Mouse (Mus musculus): ENCODE data around the gene Cnnm1. TPM values are rescaled to one million over a fixed set of nuclear protein-coding genes. Genes with fewer than 3 reads are reported as not detected.

Gene Cnnm1
- total and polyA plus RNA-seq, 3 experiments, result not detected

DNA sequence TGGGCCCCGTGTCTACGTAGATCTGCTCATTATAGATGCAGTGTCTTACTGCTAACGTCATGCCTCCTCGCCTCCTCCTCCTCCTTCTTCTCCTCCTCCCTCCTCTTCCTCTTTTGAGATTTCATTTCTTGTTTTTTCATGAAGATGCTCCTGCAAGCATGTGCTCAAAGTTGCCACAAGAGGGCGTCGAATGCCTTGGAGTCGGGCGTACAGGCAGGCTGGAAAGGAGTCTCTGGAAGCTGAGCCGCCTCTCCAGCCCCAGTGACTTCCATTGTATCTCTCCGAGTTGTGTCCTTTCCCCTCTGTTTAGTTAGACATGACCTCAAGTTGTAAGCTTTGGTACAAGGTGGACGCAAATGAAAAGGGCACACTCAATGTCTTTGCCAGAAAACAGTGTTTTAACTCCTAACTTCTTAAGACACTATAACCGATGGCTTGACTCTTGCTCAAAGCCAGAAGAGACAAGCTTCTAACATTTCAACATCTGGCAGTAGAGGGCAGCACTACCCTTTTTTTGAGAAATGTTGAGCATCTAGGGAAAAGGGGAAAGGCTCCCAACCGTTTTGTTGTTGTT lies 90.0 kb downstream of the Cnnm1 start (continued):
- peak; percentile 71 for TF ChIP-seq ZNF384 (IDR thresholded peaks at IDR 0.05; ENCODE audit: low read depth, low read length)
- peak; percentile 50; the same call in 1 of the 2 replicates for TF ChIP-seq MAX (IDR thresholded peaks at IDR 0.05; ENCODE audit: low read length)
- TF ChIP-seq POLR2AphosphoS2 (IDR thresholded peaks at IDR 0.05; ENCODE audit: low read depth, low read length), result no peak
- no peak for TF ChIP-seq CHD1 (IDR thresholded peaks at IDR 0.05; ENCODE audit: low read depth, low read length)
- no peak for TF ChIP-seq JUN (IDR thresholded peaks at IDR 0.05; ENCODE audit: insufficient read depth, low read depth, low read length)
- no peak for TF ChIP-seq POLR2A (IDR thresholded peaks at IDR 0.05; ENCODE audit: low read depth, low read length)
- TF ChIP-seq MXI1 (IDR thresholded peaks at IDR 0.05; ENCODE audit: low read depth, low read length), result no peak
- no peak for TF ChIP-seq ZMIZ1 (IDR thresholded peaks at IDR 0.05; ENCODE audit: low read depth, low read length)
- peak; percentile 48; the same call in 1 of the 2 replicates for TF ChIP-seq UBTF (IDR thresholded peaks at IDR 0.05; ENCODE audit: low read depth, low read length)
- TF ChIP-seq CTCF (conservative IDR thresholded peaks at IDR 0.05 in 1 of 2, IDR thresholded peaks at IDR 0.05 in 1 of 2; ENCODE audit: low read depth in 2 of 2, low read length in 2 of 2), result peak; percentile 51 to 84
- TF ChIP-seq NRF1 (IDR thresholded peaks at IDR 0.05; ENCODE audit: low read depth, low read length), result no peak
- TF ChIP-seq ZC3H11A (IDR thresholded peaks at IDR 0.05; ENCODE audit: low read depth, low read length), result no peak
- no peak for TF ChIP-seq USF2 (conservative IDR thresholded peaks at IDR 0.05; ENCODE audit: low read depth, low read length)
- TF ChIP-seq E2F4 (IDR thresholded peaks at IDR 0.05; ENCODE audit: insufficient replicate concordance, low read depth, low read length), result no peak
- TF ChIP-seq MEF2A (IDR thresholded peaks at IDR 0.05; ENCODE audit: borderline replicate concordance, low read depth, low read length), result no peak
- no peak for TF ChIP-seq TCF12 (IDR thresholded peaks at IDR 0.05; ENCODE audit: low read depth, low read length)
- no peak for TF ChIP-seq PAX5 (IDR thresholded peaks at IDR 0.05; ENCODE audit: low read length)

DNA sequence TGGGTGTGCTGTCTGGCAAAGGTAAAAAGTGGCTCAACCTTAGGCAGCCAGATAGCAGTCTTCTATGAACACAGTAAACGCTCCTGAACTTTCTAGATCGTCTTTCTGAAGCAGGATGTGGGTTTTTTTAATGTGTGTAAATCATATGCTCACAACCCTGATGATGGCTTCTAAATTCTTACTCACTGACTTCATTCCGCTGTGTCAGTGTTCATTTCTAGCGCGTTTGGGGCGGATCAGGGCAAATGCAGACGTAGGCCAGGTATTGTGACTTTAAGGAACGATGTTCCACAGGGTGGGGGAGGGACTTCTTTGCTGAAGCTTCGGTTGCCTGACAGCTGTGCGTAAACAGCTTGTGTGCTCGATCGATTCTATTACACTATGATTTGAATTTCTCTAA lies 90.7 kb downstream of the Cnnm1 start:
- Histone ChIP-seq H3K27me3 (replicated peaks) (no peaks in the 10 kb centered on the region), H3K4me2 (ENCODE audit: insufficient read depth, low read depth, poor library complexity, severe bottlenecking) (0 out of 2 replicates have a peak overlapping the region, but pooled peaks have one; percentile 7), H3K9me3 (replicated peaks; ENCODE audit: low read length) (no peaks in the 10 kb centered on the region), H3K27ac (ENCODE audit: insufficient read depth, low read depth) (no peak overlapping the region), H3K79me2 (replicated peaks; ENCODE audit: control insufficient read depth, extremely low read depth, insufficient read depth, poor library complexity, severe bottlenecking) (no peaks in the 10 kb centered on the region), H3K9ac (ENCODE audit: insufficient read depth, low read depth) (no peak overlapping the region), H3K36me3 (replicated peaks in 1 of 2; ENCODE audit: control insufficient read depth in 1 of 2, insufficient read depth in 1 of 2, low read length in 1 of 2) (no peaks in the 10 kb centered on the region), H3K4me1 (ENCODE audit: control insufficient read depth in 1 of 2, insufficient read depth in 2 of 2) (peaks cover 5 to 12% of the 10 kb centered on the region in 2 experiments; a peak in 3 of 4 replicates), H3K4me3 (replicated peaks in 1 of 3; ENCODE audit: low read depth in 2 of 3, low read length in 2 of 3, poor library complexity in 1 of 3) (no peak overlapping the region)
- no peak for TF ChIP-seq ETS1 (conservative IDR thresholded peaks at IDR 0.05; ENCODE audit: low read depth, low read length)
- DNase-seq (ENCODE audit: extremely low read depth), result no peak
- in situ Hi-C loops (cut with MboI; ENCODE audit: low pct_ligation_motif_present, low pct_unique_long_range_greater_than_20kb, low sequenced_read_pairs), result no loop called here
- dilution Hi-C loops (cut with MboI; ENCODE audit: extremely low pct_ligation_motif_present, extremely low pct_unique_long_range_greater_than_20kb, low sequenced_read_pairs), result no loop called here

DNA sequence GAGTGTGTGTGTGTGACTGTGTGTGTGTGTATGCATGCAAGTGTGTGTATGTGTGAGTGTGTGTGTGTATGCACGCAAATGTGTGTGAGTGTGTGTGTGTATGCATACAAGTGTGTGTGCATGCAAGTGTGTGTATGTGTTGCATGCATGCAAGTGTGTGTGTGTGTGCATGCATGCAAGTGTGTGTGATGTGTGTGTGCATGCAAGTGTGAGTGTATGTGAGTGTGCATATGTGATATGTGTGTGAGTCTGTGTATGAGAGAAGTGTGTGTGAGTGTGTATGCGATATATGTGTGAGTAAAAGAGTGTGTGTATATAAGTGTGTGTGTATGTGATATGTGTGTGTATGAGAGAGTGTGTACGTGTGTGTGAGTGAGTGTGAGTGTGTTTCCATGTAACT lies 95.1 kb downstream of the Cnnm1 start:
- H3K9ac ChIP-seq (ENCODE audit: insufficient read depth, low read depth), result no peak overlapping the region
- H3K4me3 ChIP-seq (replicated peaks in 1 of 3; ENCODE audit: low read depth in 2 of 3, low read length in 2 of 3, poor library complexity in 1 of 3), result no peak overlapping the region
- no peak overlapping the region for H3K27ac ChIP-seq (ENCODE audit: insufficient read depth, low read depth)
- dilution Hi-C loops (cut with MboI; ENCODE audit: extremely low pct_ligation_motif_present, extremely low pct_unique_long_range_greater_than_20kb, low sequenced_read_pairs) (no loop called here), in situ Hi-C loops (cut with MboI; ENCODE audit: low pct_ligation_motif_present, low pct_unique_long_range_greater_than_20kb, low sequenced_read_pairs) (no loop called here)
- no peaks in the 10 kb centered on the region for H3K79me2 ChIP-seq (replicated peaks; ENCODE audit: control insufficient read depth, extremely low read depth, insufficient read depth, poor library complexity, severe bottlenecking)
- no peaks in the 10 kb centered on the region for H3K36me3 ChIP-seq (replicated peaks in 1 of 2; ENCODE audit: control insufficient read depth in 1 of 2, insufficient read depth in 1 of 2, low read length in 1 of 2)
- DNase-seq (ENCODE audit: extremely low read depth), result no peak
- H3K4me1 ChIP-seq (ENCODE audit: control insufficient read depth in 1 of 2, insufficient read depth in 2 of 2), result peaks cover 5 to 6% of the 10 kb centered on the region in 2 experiments; a peak in 3 of 4 replicates
- no peaks in the 10 kb centered on the region for H3K27me3 ChIP-seq (replicated peaks)
- H3K9me3 ChIP-seq (replicated peaks; ENCODE audit: low read length), result no peaks in the 10 kb centered on the region
- no peak overlapping the region for H3K4me2 ChIP-seq (ENCODE audit: insufficient read depth, low read depth, poor library complexity, severe bottlenecking)
- no peak for TF ChIP-seq TCF12 (IDR thresholded peaks at IDR 0.05; ENCODE audit: low read depth, low read length)
- TF ChIP-seq RCOR1 (conservative IDR thresholded peaks at IDR 0.05; ENCODE audit: low read depth, low read length), result no peak
- TF ChIP-seq EP300 (IDR thresholded peaks at IDR 0.05; ENCODE audit: low read length), result no peak
- TF ChIP-seq MXI1 (IDR thresholded peaks at IDR 0.05; ENCODE audit: low read depth, low read length), result no peak
- TF ChIP-seq ETS1 (conservative IDR thresholded peaks at IDR 0.05; ENCODE audit: low read depth, low read length), result no peak
- no peak for TF ChIP-seq ZNF384 (IDR thresholded peaks at IDR 0.05; ENCODE audit: low read depth, low read length)
- no peak for TF ChIP-seq ZC3H11A (IDR thresholded peaks at IDR 0.05; ENCODE audit: low read depth, low read length)
- no peak for TF ChIP-seq NELFE (IDR thresholded peaks at IDR 0.05; ENCODE audit: low read depth, low read length)

Measured in CH12.LX (cell line).